Mouse (Mus musculus) cerebellum, adult 9-10 months (tissue): ENCODE measurements around the gene Pf4.
"Not testable (repeated sequence)": the region's sequence is repeated elsewhere in the genome, so short reads cannot be mapped to it uniquely, and the experiment has no call there.

Experiments
- DNase-seq: peaks from one replicate; pipeline ENCODE4 v3.0.0; 2022

Gene Pf4

GRCm38 (mm10) chr5:90788114-90788513 lies 15.9 kb downstream of the Pf4 start:
- DNase-seq = no peak

- no peak for DNase-seq
These were observed 17.3 kb downstream of the Pf4 start for GRCm38 (mm10) chr5:90789306-90790073.

- DNase-seq = no peak
These were observed 17.9 kb downstream of the Pf4 start for GRCm38 (mm10) chr5:90790074-90790502.

GRCm38 (mm10) chr5:90794195-90794625 lies 22.0 kb downstream of the Pf4 start, which contains the start of gene Cxcl15:
TSS of gene Cxcl15 (plus strand) at chr5:90794534.
- DNase-seq = no peak

GRCm38 (mm10) chr5:90795392-90795791 lies 23.2 kb downstream of the Pf4 start:
- DNase-seq = not testable (repeated sequence)

GRCm38 (mm10) chr5:90804574-90804973 lies 32.3 kb downstream of the Pf4 start:
- DNase-seq = no peak

- DNase-seq = no peak
These were observed 33.8 kb downstream of the Pf4 start for GRCm38 (mm10) chr5:90806050-90806449.

- DNase-seq = no peak
These were observed 35.1 kb downstream of the Pf4 start for GRCm38 (mm10) chr5:90807176-90807950.

GRCm38 (mm10) chr5:90819756-90820155 lies 47.5 kb downstream of the Pf4 start:
- no peak for DNase-seq
